12 mouse cellular contexts compared by ENCODE assay signal in the genomic region with DNA sequence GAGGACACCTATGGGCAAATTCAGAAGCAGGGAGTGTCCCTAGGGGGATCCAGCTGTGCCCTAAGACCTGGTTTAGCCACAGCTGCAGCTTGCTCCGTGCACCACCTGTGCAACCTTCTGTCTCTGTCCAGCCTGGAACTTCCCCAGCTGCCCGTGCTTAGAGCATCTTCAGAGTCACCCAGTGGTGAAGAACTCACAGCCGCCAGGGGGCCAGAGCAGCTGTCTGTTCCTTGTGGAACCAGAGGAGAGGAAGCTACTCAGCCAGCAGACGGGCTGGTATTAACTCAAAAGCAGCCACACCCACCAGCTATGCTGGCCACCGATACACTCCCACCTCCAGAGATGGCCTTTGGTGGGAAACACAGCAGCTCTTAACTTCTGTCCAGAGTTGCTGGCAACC. TPM values are rescaled to one million over a fixed set of nuclear protein-coding genes. Genes with fewer than 3 reads are reported as not detected.
DNase-seq lines count a peak whose midpoint lies in the region; ATAC-seq and TF ChIP-seq lines count a peak whose summit lies in the region.
"Had no signal": no experiment of that assay in that cellular context is flagged by ENCODE, and none has a peak within 500 bp of the region (broad histone marks: within the 10 kb centered on the region; RNA-seq: fewer than 3 reads in every experiment).

No protein-coding gene starts in this region.

- H3K4me3 ChIP-seq in hindbrain, postnatal 0 days (ENCODE audit: low read length): no peak overlapping the region
- no peak overlapping the region for H3K4me3 ChIP-seq in hindbrain, embryonic 12.5 days
- H3K4me3 ChIP-seq in lung, embryonic 14.5 days (ENCODE audit: low read depth, low read length): no peak overlapping the region
- H3K4me3 ChIP-seq: embryonic facial prominence, embryonic 13.5 days; limb, embryonic 15.5 days had no signal

- H3K9ac ChIP-seq in hindbrain, postnatal 0 days (replicated peaks; ENCODE audit: low read length): no peak overlapping the region
- no peak overlapping the region for H3K9ac ChIP-seq in hindbrain, embryonic 12.5 days
- no peak overlapping the region for H3K9ac ChIP-seq in lung, embryonic 14.5 days
- H3K9ac ChIP-seq: embryonic facial prominence, embryonic 13.5 days; limb, embryonic 15.5 days had no signal

- H3K9me3 ChIP-seq in hindbrain, postnatal 0 days (ENCODE audit: low read length): no peaks in the 10 kb centered on the region
- no peaks in the 10 kb centered on the region for H3K9me3 ChIP-seq in hindbrain, embryonic 12.5 days (replicated peaks)
- H3K9me3 ChIP-seq in lung, embryonic 14.5 days (ENCODE audit: low read depth, low read length): no peaks in the 10 kb centered on the region
- H3K9me3 ChIP-seq: embryonic facial prominence, embryonic 13.5 days; limb, embryonic 15.5 days had no signal

- no peaks in the 10 kb centered on the region for H3K36me3 ChIP-seq in hindbrain, postnatal 0 days (ENCODE audit: insufficient read depth, low read length)
- no peaks in the 10 kb centered on the region for H3K36me3 ChIP-seq in hindbrain, embryonic 12.5 days
- H3K36me3 ChIP-seq in lung, embryonic 14.5 days (ENCODE audit: insufficient read depth): no peaks in the 10 kb centered on the region
- H3K36me3 ChIP-seq: embryonic facial prominence, embryonic 13.5 days; limb, embryonic 15.5 days had no signal

- TF ChIP-seq CTCF in hindbrain, postnatal 0 days (IDR thresholded peaks at IDR 0.05; ENCODE audit: low read depth): peak; percentile 38
- peak; percentile 56 for TF ChIP-seq CTCF in lung, embryonic 14.5 days (IDR thresholded peaks at IDR 0.05; ENCODE audit: low read depth)

- no peaks in the 10 kb centered on the region for H3K4me1 ChIP-seq in hindbrain, postnatal 0 days (ENCODE audit: insufficient read depth, low read length)
- H3K4me1 ChIP-seq in hindbrain, embryonic 12.5 days: peaks cover 20% of the 10 kb centered on the region
- no peaks in the 10 kb centered on the region for H3K4me1 ChIP-seq in lung, embryonic 14.5 days (ENCODE audit: insufficient read depth)

- no peaks in the 10 kb centered on the region; the same call in 1 of the 2 replicates for H3K27me3 ChIP-seq in hindbrain, postnatal 0 days (ENCODE audit: insufficient read depth, low read length)
- peaks cover 32% of the 10 kb centered on the region for H3K27me3 ChIP-seq in hindbrain, embryonic 12.5 days
- peaks cover 24% of the 10 kb centered on the region for H3K27me3 ChIP-seq in lung, embryonic 14.5 days (ENCODE audit: insufficient read depth, low read length)

- no peak overlapping the region for H3K27ac ChIP-seq in hindbrain, postnatal 0 days
- no peak overlapping the region for H3K27ac ChIP-seq in hindbrain, embryonic 12.5 days
- H3K27ac ChIP-seq in lung, embryonic 14.5 days (ENCODE audit: low read depth): no peak overlapping the region
- H3K27ac ChIP-seq: embryonic facial prominence, embryonic 13.5 days; limb, embryonic 15.5 days had no signal

- DNase-seq in hindbrain, postnatal 0 days (ENCODE audit: low spot score): no peak
- DNase-seq in 3T3-L1 (ENCODE audit: low read depth, low spot score) (peak; percentile 14), MN1 (ENCODE audit: low spot score) (peak; percentile 67)
- DNase-seq in lung, embryonic 14.5 days: peak; percentile 61
- no peak for DNase-seq in cerebellum, postnatal 10 days
- DNase-seq in layer of hippocampus, postnatal 36 days: no peak

- ATAC-seq in hindbrain, postnatal 0 days: no peak
- ATAC-seq in hindbrain, embryonic 12.5 days (ENCODE audit: low FRiP score): no peak
- ATAC-seq in lung, embryonic 14.5 days (ENCODE audit: insufficient read depth): no peak
- no peak for ATAC-seq in frontal cortex, adult (ENCODE audit: low TSS enrichment)

- WGBS in hindbrain, postnatal 0 days: 48% methylated on average over 5 of the region's 5 CpGs
- WGBS in hindbrain, embryonic 12.5 days: 49% methylated on average over 5 of the region's 5 CpGs
- 29% methylated on average over 5 of the region's 5 CpGs for WGBS in lung, embryonic 14.5 days

- H3K4me2 ChIP-seq in hindbrain, postnatal 0 days (ENCODE audit: low read depth, low read length): no peak overlapping the region
- no peak overlapping the region for H3K4me2 ChIP-seq in hindbrain, embryonic 12.5 days (replicated peaks)
- H3K4me2 ChIP-seq in lung, embryonic 14.5 days: no peak overlapping the region
- H3K4me2 ChIP-seq: embryonic facial prominence, embryonic 13.5 days; limb, embryonic 15.5 days had no signal

RNA-seq across cellular contexts. Expression of a gene that starts 2.9 kb away (rescaled TPM):
- total RNA-seq in hindbrain, postnatal 0 days (2014; rRNA removed): 25.2 and 29.3 TPM in 2 replicates
- 15.5 and 17.8 TPM in 2 replicates for polyA plus RNA-seq in hindbrain, postnatal 0 days (2015; fragmentation: Nextera tagmentation; extraction: Ambion mirVana)
- polyA plus RNA-seq in hindbrain, embryonic 12.5 days (2016; fragmentation: Nextera tagmentation; extraction: Ambion mirVana): 0.55 and 1.2 TPM in 2 replicates
- polyA plus RNA-seq in lung, embryonic 14.5 days (2014; fragmentation: Nextera tagmentation; extraction: Ambion mirVana): 0.30 and 0.58 TPM in 2 replicates
- total RNA-seq in layer of hippocampus, postnatal 36 days (2021): 10 to 100 TPM in 1 of 2 experiments, 1 to 10 TPM in 1; 6.9 to 10.7 TPM
- total RNA-seq: hematopoietic stem cell, adult 5-6 weeks; neutrophil, adult 5-6 weeks had no signal

RNA-seq across cellular contexts. Expression of a gene that starts 23.0 kb away (rescaled TPM):
- total RNA-seq in hindbrain, postnatal 0 days (2014; rRNA removed): 39.7 and 41.2 TPM in 2 replicates
- 35.0 and 35.7 TPM in 2 replicates for polyA plus RNA-seq in hindbrain, postnatal 0 days (2015; fragmentation: Nextera tagmentation; extraction: Ambion mirVana)
- polyA plus RNA-seq in hindbrain, embryonic 12.5 days (2016; fragmentation: Nextera tagmentation; extraction: Ambion mirVana): 51.3 and 52.3 TPM in 2 replicates
- polyA plus RNA-seq in lung, embryonic 14.5 days (2014; fragmentation: Nextera tagmentation; extraction: Ambion mirVana): 42.5 and 45.1 TPM in 2 replicates
- total RNA-seq in layer of hippocampus, postnatal 36 days (2021): 10 to 100 TPM; 19.4 TPM

RNA-seq across cellular contexts. Expression of a gene that starts 33.4 kb away (rescaled TPM):
- total RNA-seq in hindbrain, postnatal 0 days (2014; rRNA removed): 4.5 and 4.9 TPM in 2 replicates
- 2.8 and 3.1 TPM in 2 replicates for polyA plus RNA-seq in hindbrain, postnatal 0 days (2015; fragmentation: Nextera tagmentation; extraction: Ambion mirVana)
- polyA plus RNA-seq in hindbrain, embryonic 12.5 days (2016; fragmentation: Nextera tagmentation; extraction: Ambion mirVana): 6.9 and 7.1 TPM in 2 replicates
- 11.9 and 14.6 TPM in 2 replicates for polyA plus RNA-seq in lung, embryonic 14.5 days (2014; fragmentation: Nextera tagmentation; extraction: Ambion mirVana)
- total RNA-seq in layer of hippocampus, postnatal 36 days (2021): under 1 TPM; 0.48 to 0.67 TPM
- total RNA-seq: neutrophil, adult 5-6 weeks had no signal

Comparison
In these comparisons a context has a peak if more than half of its experiments do, and no peak if none do; other contexts are left out.
1. DNase-seq: peak in 3T3-L1 (single experiment), MN1 (single experiment) and lung, embryonic 14.5 days (single experiment); none in hindbrain, postnatal 0 days (single experiment), cerebellum, postnatal 10 days (0 of 2) and layer of hippocampus, postnatal 36 days (0 of 2).